Mouse (Mus musculus) embryonic facial prominence, embryonic 13.5 days (tissue): ENCODE data around the gene Ctdspl. TPM values are rescaled to one million over a fixed set of nuclear protein-coding genes. Genes with fewer than 3 reads are reported as not detected.
A peak's percentile ranks its signal among the peaks of the same experiment; 100 is the strongest.

ENCODE experiments used
- ATAC-seq: fragments of 200-750 bp; cut with Nextera tagmentation; 2 replicates; pipeline ENCODE4 v1.8.0; 2017; ENCODE audit warnings: low read depth; ENCODE audit not compliant: insufficient number of reproducible peaks, insufficient read depth, low FRiP score, low TSS enrichment
- H3K27ac ChIP-seq: fragments of 300-500 bp; sonication (generic); 2 replicates; pipeline ENCODE4 v1.5.1; 2015; ENCODE audit warnings: moderate library complexity, mild to moderate bottlenecking, inconsistent platforms
- H3K27me3 ChIP-seq: fragments of 300-500 bp; sonication (generic); 2 replicates; pipeline ENCODE4 v1.6.1; 2015; ENCODE audit warnings: mild to moderate bottlenecking, inconsistent platforms
- H3K36me3 ChIP-seq: fragments of 300-500 bp; sonication (generic); 2 replicates; pipeline ENCODE4 v1.6.1; 2015; ENCODE audit warnings: mild to moderate bottlenecking, inconsistent platforms
- H3K4me1 ChIP-seq: fragments of 300-500 bp; sonication (generic); 2 replicates; pipeline ENCODE4 v1.6.1; 2015; ENCODE audit warnings: inconsistent platforms
- H3K4me2 ChIP-seq: fragments of 300-500 bp; sonication (generic); 2 replicates; pipeline ENCODE4 v1.6.1; 2015; ENCODE audit warnings: moderate library complexity, mild to moderate bottlenecking, inconsistent platforms
- H3K4me3 ChIP-seq: fragments of 300-500 bp; sonication (generic); 2 replicates; pipeline ENCODE4 v1.5.1; 2015; ENCODE audit warnings: mild to moderate bottlenecking, inconsistent platforms
- H3K9ac ChIP-seq: fragments of 300-500 bp; sonication (generic); 2 replicates; pipeline ENCODE4 v1.6.1; 2015; ENCODE audit warnings: mild to moderate bottlenecking, inconsistent platforms
- H3K9me3 ChIP-seq: fragments of 300-500 bp; sonication (generic); 2 replicates; pipeline ENCODE4 v1.6.1; 2016; ENCODE audit warnings: inconsistent platforms
- WGBS: fragments of 180-500 bp; shearing (Covaris S2); methylation state at CpG from one replicate; pipeline ENCODE4 v1.1.7; 2015; ENCODE audit warnings: mixed read lengths; 5-methylcytosine and 5-hydroxymethylcytosine counted together
- polyA plus RNA-seq: library from polyadenylated mRNA; unstranded; fragments of >200 nt; fragmentation: Nextera tagmentation; extraction: Ambion mirVana; gene quantifications from 2 replicates; pipeline ENCODE4 v1.2.1, GENCODE M21; 2015

The Ctdspl gene
- polyA plus RNA-seq, result 20.6 and 21.3 TPM in 2 replicates

- no peaks in the 10 kb centered on the region for H3K9me3 ChIP-seq
- H3K36me3 ChIP-seq, result peaks cover 6% of the 10 kb centered on the region; the same call in 1 of the 2 replicates
- H3K27ac ChIP-seq, result peak within 1 kb of the TSS; percentile 96
- H3K9ac ChIP-seq, result peak within 1 kb of the TSS; percentile 88
- no peak; the same call in 1 of the 2 replicates for ATAC-seq
- WGBS, result under 1% methylated on average over 46 of the region's 73 CpGs
- H3K4me1 ChIP-seq, result peaks cover 42% of the 10 kb centered on the region
- peak within 1 kb of the TSS; percentile 96 for H3K4me2 ChIP-seq
- peak within 1 kb of the TSS; percentile 92 for H3K4me3 ChIP-seq
- H3K27me3 ChIP-seq, result no peaks in the 10 kb centered on the region
Observed at GRCm38 (mm10) chr9:118926111-118926650, at the start of gene Ctdspl. TSS of gene Ctdspl (plus strand) at chr9:118926453.

GRCm38 (mm10) chr9:118876902-118877301 lies 49.4 kb upstream of the Ctdspl start:
- H3K27ac ChIP-seq, result peak overlapping the region; percentile 68; the same call in 1 of the 2 replicates

GRCm38 (mm10) chr9:118877365-118878008 lies 48.8 kb upstream of the Ctdspl start:
- peak overlapping the region; percentile 68; the same call in 1 of the 2 replicates for H3K27ac ChIP-seq
- no peak overlapping the region for H3K9ac ChIP-seq
- H3K4me2 ChIP-seq, result no peak overlapping the region
- no peak overlapping the region for H3K4me3 ChIP-seq
- WGBS, result 69% methylated on average over 7 of the region's 7 CpGs
- no peaks in the 10 kb centered on the region for H3K9me3 ChIP-seq
- peaks cover 39% of the 10 kb centered on the region for H3K4me1 ChIP-seq
- no peaks in the 10 kb centered on the region for H3K27me3 ChIP-seq
- peaks cover 25% of the 10 kb centered on the region for H3K36me3 ChIP-seq
- ATAC-seq, result no peak

More at GRCm38 (mm10) chr9:118876902-118877301, 49.4 kb upstream of the Ctdspl start:
- Histone ChIP-seq H3K36me3 (peaks cover 27% of the 10 kb centered on the region), H3K4me2 (no peak overlapping the region), H3K4me3 (no peak overlapping the region), H3K9ac (no peak overlapping the region; the same call in 1 of the 2 replicates), H3K9me3 (no peaks in the 10 kb centered on the region), H3K27me3 (no peaks in the 10 kb centered on the region), H3K4me1 (peaks cover 39% of the 10 kb centered on the region)
- 63% methylated on average over 10 of the region's 10 CpGs for WGBS
- no peak for ATAC-seq

DNA sequence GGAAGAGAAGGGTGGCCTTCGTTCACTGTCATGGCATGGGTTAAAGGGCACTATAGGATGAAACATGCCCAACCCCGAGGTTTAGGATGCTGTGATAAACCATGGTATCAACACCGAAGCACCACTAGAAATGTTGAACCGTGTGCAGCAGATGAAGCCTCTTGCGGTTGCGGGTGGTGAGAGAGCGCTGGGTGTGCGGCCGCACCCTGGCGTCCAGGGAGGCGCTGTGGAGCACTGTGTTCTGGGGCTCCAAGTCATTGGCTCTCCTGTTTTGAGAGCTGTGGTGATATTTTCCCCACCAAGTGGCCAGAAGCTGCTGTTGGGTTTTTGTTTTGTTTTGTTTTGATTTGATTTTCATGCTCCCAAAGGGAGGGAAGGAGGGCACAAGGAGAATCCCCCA lies 47.7 kb upstream of the Ctdspl start:
- H3K4me1 ChIP-seq, result peaks cover 39% of the 10 kb centered on the region
- H3K4me2 ChIP-seq, result no peak overlapping the region
- ATAC-seq, result no peak
- no peak overlapping the region for H3K4me3 ChIP-seq
- H3K27ac ChIP-seq, result no peak overlapping the region
- H3K27me3 ChIP-seq, result no peaks in the 10 kb centered on the region
- no peaks in the 10 kb centered on the region for H3K9me3 ChIP-seq
- WGBS, result 89% methylated on average over 11 of the region's 11 CpGs
- peaks cover 20% of the 10 kb centered on the region for H3K36me3 ChIP-seq
- H3K9ac ChIP-seq, result no peak overlapping the region

- H3K27me3 ChIP-seq, result no peaks in the 10 kb centered on the region
- no peaks in the 10 kb centered on the region for H3K9me3 ChIP-seq
- no peak for ATAC-seq
- no peak overlapping the region for H3K4me3 ChIP-seq
- H3K4me1 ChIP-seq, result peaks cover 24% of the 10 kb centered on the region
- peaks cover 16% of the 10 kb centered on the region; the same call in 1 of the 2 replicates for H3K36me3 ChIP-seq
- H3K27ac ChIP-seq, result no peak overlapping the region
- H3K9ac ChIP-seq, result no peak overlapping the region
- 71% methylated on average over 7 of the region's 7 CpGs for WGBS
- no peak overlapping the region for H3K4me2 ChIP-seq
Observed at GRCm38 (mm10) chr9:118881281-118881945, 44.8 kb upstream of the Ctdspl start.

GRCm38 (mm10) chr9:118881946-118882284 lies 44.3 kb upstream of the Ctdspl start:
- no peak for ATAC-seq
- peaks cover 19% of the 10 kb centered on the region for H3K4me1 ChIP-seq
- H3K9me3 ChIP-seq, result no peaks in the 10 kb centered on the region
- H3K4me3 ChIP-seq, result no peak overlapping the region
- H3K9ac ChIP-seq, result no peak overlapping the region
- WGBS, result 91% methylated on average over 6 of the region's 6 CpGs
- H3K27me3 ChIP-seq, result no peaks in the 10 kb centered on the region
- H3K4me2 ChIP-seq, result no peak overlapping the region
- H3K36me3 ChIP-seq, result peaks cover 19% of the 10 kb centered on the region; the same call in 1 of the 2 replicates
- H3K27ac ChIP-seq, result no peak overlapping the region

- H3K27ac ChIP-seq, result no peak overlapping the region
- H3K27me3 ChIP-seq, result no peaks in the 10 kb centered on the region
- no peak for ATAC-seq
- H3K4me1 ChIP-seq, result peaks cover 8% of the 10 kb centered on the region; the same call in 1 of the 2 replicates
- H3K9ac ChIP-seq, result no peak overlapping the region
- H3K4me2 ChIP-seq, result no peak overlapping the region
- 95% methylated on average over 7 of the region's 7 CpGs for WGBS
- peaks cover 29% of the 10 kb centered on the region for H3K36me3 ChIP-seq
- H3K9me3 ChIP-seq, result no peaks in the 10 kb centered on the region
- no peak overlapping the region for H3K4me3 ChIP-seq
Observed at GRCm38 (mm10) chr9:118883150-118883549, 43.1 kb upstream of the Ctdspl start.

DNA sequence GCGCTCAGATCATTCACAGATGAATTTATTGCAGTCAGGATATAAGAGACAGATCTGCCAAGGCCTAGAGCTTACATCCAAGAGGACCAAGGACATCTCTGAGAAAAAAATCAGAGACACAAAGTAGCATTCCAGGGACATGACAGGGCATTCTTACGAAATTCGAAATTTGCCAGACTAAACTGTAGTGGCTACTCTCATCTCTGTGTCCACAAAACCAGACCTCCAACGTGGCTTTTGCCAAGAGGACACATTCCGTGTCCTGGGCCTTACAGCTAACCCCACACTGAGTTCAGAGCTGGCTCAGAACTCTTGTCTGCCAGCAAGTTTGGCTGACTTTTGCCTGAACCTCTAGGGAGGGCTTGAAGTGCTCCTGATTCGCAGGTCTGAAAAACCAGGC lies 40.5 kb upstream of the Ctdspl start:
- H3K27me3 ChIP-seq, result no peaks in the 10 kb centered on the region
- no peak overlapping the region for H3K27ac ChIP-seq
- no peak overlapping the region for H3K4me2 ChIP-seq
- peaks cover 25% of the 10 kb centered on the region for H3K36me3 ChIP-seq
- no peak overlapping the region for H3K9ac ChIP-seq
- no peak overlapping the region for H3K4me3 ChIP-seq
- 61% methylated on average over 6 of the region's 6 CpGs for WGBS
- no peaks in the 10 kb centered on the region for H3K9me3 ChIP-seq
- peaks cover 13% of the 10 kb centered on the region for H3K4me1 ChIP-seq
- ATAC-seq, result no peak

GRCm38 (mm10) chr9:118887201-118887600 lies 39.1 kb upstream of the Ctdspl start:
- no peaks in the 10 kb centered on the region for H3K9me3 ChIP-seq
- no peak overlapping the region for H3K4me3 ChIP-seq
- no peak overlapping the region for H3K9ac ChIP-seq
- no peak overlapping the region for H3K27ac ChIP-seq
- H3K4me2 ChIP-seq, result no peak overlapping the region
- peaks cover 25% of the 10 kb centered on the region for H3K4me1 ChIP-seq
- ATAC-seq, result no peak
- H3K36me3 ChIP-seq, result peaks cover 25% of the 10 kb centered on the region
- H3K27me3 ChIP-seq, result no peaks in the 10 kb centered on the region
- 82% methylated on average over 7 of the region's 7 CpGs for WGBS

DNA sequence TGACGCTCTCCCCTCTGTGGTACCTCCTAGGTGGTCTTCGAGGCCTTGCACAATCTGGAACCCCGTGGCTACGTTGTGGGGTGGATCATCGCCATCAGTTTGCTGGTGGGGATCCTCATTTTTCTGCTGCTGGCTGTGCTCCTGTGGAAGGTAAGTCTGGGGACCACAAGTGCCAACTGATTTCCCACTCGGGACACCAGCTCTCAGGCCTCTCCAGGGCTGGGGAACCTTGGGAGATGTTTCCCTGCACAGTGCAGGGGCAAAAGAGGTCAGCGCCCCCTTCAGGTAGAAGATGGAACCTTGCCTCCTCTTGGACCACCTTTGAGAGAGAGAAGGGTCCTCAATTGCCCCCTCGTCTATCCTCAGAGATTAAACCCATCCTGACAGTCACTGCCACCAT lies 38.5 kb upstream of the Ctdspl start:
- peaks cover 24% of the 10 kb centered on the region for H3K36me3 ChIP-seq
- 92% methylated on average over 8 of the region's 8 CpGs for whole genome bisulfite sequencing
- peaks cover 28% of the 10 kb centered on the region for H3K4me1 ChIP-seq
- ATAC-seq, result no peak
- no peaks in the 10 kb centered on the region for H3K27me3 ChIP-seq
- no peak overlapping the region for H3K4me3 ChIP-seq
- no peak overlapping the region for H3K9ac ChIP-seq
- no peaks in the 10 kb centered on the region for H3K9me3 ChIP-seq
- no peak overlapping the region for H3K27ac ChIP-seq
- no peak overlapping the region for H3K4me2 ChIP-seq

- H3K9ac ChIP-seq, result no peak overlapping the region
- ATAC-seq, result no peak
- WGBS, result 91% methylated on average over 4 of the region's 4 CpGs
- no peaks in the 10 kb centered on the region for H3K9me3 ChIP-seq
- H3K4me1 ChIP-seq, result peaks cover 31% of the 10 kb centered on the region
- H3K4me3 ChIP-seq, result no peak overlapping the region
- H3K27ac ChIP-seq, result no peak overlapping the region
- H3K36me3 ChIP-seq, result peaks cover 27% of the 10 kb centered on the region
- no peak overlapping the region for H3K4me2 ChIP-seq
- H3K27me3 ChIP-seq, result no peaks in the 10 kb centered on the region
Observed at GRCm38 (mm10) chr9:118890149-118890548, 36.1 kb upstream of the Ctdspl start.

DNA sequence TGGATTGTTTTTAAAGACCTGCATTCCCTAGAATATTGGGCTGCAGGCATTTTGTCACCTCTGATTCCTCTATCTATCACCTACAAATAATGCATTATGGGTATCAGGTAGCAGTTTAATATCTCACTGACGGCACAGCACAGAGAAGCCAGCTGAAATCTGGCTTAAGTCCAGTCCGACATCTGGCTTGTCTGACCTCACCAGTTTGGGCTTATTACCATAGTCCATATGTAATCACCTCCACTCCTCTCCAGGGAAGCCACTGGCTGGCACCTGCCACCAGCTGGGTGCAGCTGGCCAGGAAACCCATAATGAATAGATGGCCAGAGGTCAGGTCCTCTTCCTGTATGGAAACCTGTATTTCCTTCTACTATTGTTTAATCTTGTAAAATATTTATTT lies 35.6 kb upstream of the Ctdspl start:
- no peak overlapping the region; the same call in 1 of the 2 replicates for H3K27ac ChIP-seq
- H3K27me3 ChIP-seq, result no peaks in the 10 kb centered on the region
- H3K9ac ChIP-seq, result no peak overlapping the region
- H3K36me3 ChIP-seq, result peaks cover 27% of the 10 kb centered on the region
- no peak for ATAC-seq
- peaks cover 31% of the 10 kb centered on the region for H3K4me1 ChIP-seq
- H3K9me3 ChIP-seq, result no peaks in the 10 kb centered on the region
- H3K4me3 ChIP-seq, result no peak overlapping the region
- WGBS, result 54% methylated on average over 2 of the region's 2 CpGs
- no peak overlapping the region for H3K4me2 ChIP-seq
